ENCODE assay signal across 8 mouse cellular contexts in genomic region chr17:42602829-42603784, GRCm38 (mm10). TPM values are rescaled to one million over a fixed set of nuclear protein-coding genes. Genes with fewer than 3 reads are reported as not detected.
DNase-seq lines count a peak whose midpoint lies in the region; ATAC-seq and TF ChIP-seq lines count a peak whose summit lies in the region.

No protein-coding gene starts in this region.

- no peaks in the 10 kb centered on the region for H3K79me2 ChIP-seq in myocyte (ENCODE audit: control insufficient read depth, insufficient read depth)

- H3K4me1 ChIP-seq in embryonic facial prominence, embryonic 11.5 days (ENCODE audit: control insufficient read depth, insufficient read depth, low read length) = no peaks in the 10 kb centered on the region
- no peaks in the 10 kb centered on the region; the same call in 1 of the 2 replicates for H3K4me1 ChIP-seq in kidney, embryonic 14.5 days (ENCODE audit: control insufficient read depth, insufficient read depth, low read length)
- no peaks in the 10 kb centered on the region for H3K4me1 ChIP-seq in limb, embryonic 12.5 days (replicated peaks)

- no peak overlapping the region for H3K9ac ChIP-seq in embryonic facial prominence, embryonic 11.5 days (replicated peaks; ENCODE audit: low read length)
- H3K9ac ChIP-seq in kidney, embryonic 14.5 days (ENCODE audit: low read depth, low read length) = no peak overlapping the region
- no peak overlapping the region for H3K9ac ChIP-seq in limb, embryonic 12.5 days (replicated peaks)

- H3K27ac ChIP-seq in embryonic facial prominence, embryonic 11.5 days (replicated peaks; ENCODE audit: low read depth, low read length) = no peak overlapping the region
- H3K27ac ChIP-seq in kidney, embryonic 14.5 days (ENCODE audit: low read depth, low read length) = no peak overlapping the region
- no peak overlapping the region for H3K27ac ChIP-seq in limb, embryonic 12.5 days

- H3K9me3 ChIP-seq in embryonic facial prominence, embryonic 11.5 days (replicated peaks; ENCODE audit: control insufficient read depth, low read length) = no peaks in the 10 kb centered on the region
- no peaks in the 10 kb centered on the region for H3K9me3 ChIP-seq in kidney, embryonic 14.5 days (ENCODE audit: control insufficient read depth, low read length)
- H3K9me3 ChIP-seq in limb, embryonic 12.5 days = no peaks in the 10 kb centered on the region

- H3K4me2 ChIP-seq in embryonic facial prominence, embryonic 11.5 days (ENCODE audit: low read depth, low read length) = no peak overlapping the region
- no peak overlapping the region for H3K4me2 ChIP-seq in kidney, embryonic 14.5 days (replicated peaks; ENCODE audit: low read depth, low read length)
- no peak overlapping the region for H3K4me2 ChIP-seq in limb, embryonic 12.5 days
- peak overlapping the region; percentile 39 for H3K4me2 ChIP-seq in myocyte (ENCODE audit: low read depth)

- H3K4me3 ChIP-seq in embryonic facial prominence, embryonic 11.5 days (ENCODE audit: low read depth, low read length) = no peak overlapping the region
- H3K4me3 ChIP-seq in kidney, embryonic 14.5 days (ENCODE audit: low read length) = no peak overlapping the region
- H3K4me3 ChIP-seq in limb, embryonic 12.5 days (replicated peaks) = no peak overlapping the region
- no peak overlapping the region for H3K4me3 ChIP-seq in myocyte

- 26% methylated on average over 15 of the region's 15 CpGs for WGBS in embryonic facial prominence, embryonic 11.5 days
- 28% methylated on average over 15 of the region's 15 CpGs for WGBS in kidney, embryonic 14.5 days
- WGBS in limb, embryonic 12.5 days = 30% methylated on average over 15 of the region's 15 CpGs

- peak; percentile 49 for DNase-seq in 3134 (ENCODE audit: extremely low read depth, insufficient read length, low spot score)
- DNase-seq in adrenal gland, postnatal 14 days = peak; percentile 79
- peak; percentile 89 for DNase-seq in embryonic facial prominence, embryonic 11.5 days (ENCODE audit: low spot score)
- DNase-seq in heart, adult 8-10 months (ENCODE audit: low spot score) = peak; percentile 52
- DNase-seq in testis, postnatal 10 days (ENCODE audit: low spot score) = peak; percentile 84

- no peak overlapping the region for H3ac ChIP-seq in myocyte (ENCODE audit: control insufficient read depth, insufficient read length)

- ATAC-seq in embryonic facial prominence, embryonic 11.5 days (replicated peaks; ENCODE audit: insufficient number of reproducible peaks, low FRiP score, low TSS enrichment, low read depth) = peak; percentile 88
- ATAC-seq in kidney, embryonic 14.5 days (ENCODE audit: low FRiP score, low TSS enrichment) = peak; percentile 90
- peak; percentile 67; the same call in 1 of the 2 replicates for ATAC-seq in limb, embryonic 12.5 days (ENCODE audit: insufficient number of reproducible peaks, insufficient read depth, low FRiP score, low TSS enrichment, low read depth)

- H3K27me3 ChIP-seq in embryonic facial prominence, embryonic 11.5 days (ENCODE audit: control insufficient read depth, insufficient read depth, low read length) = no peaks in the 10 kb centered on the region
- no peaks in the 10 kb centered on the region for H3K27me3 ChIP-seq in kidney, embryonic 14.5 days (ENCODE audit: control insufficient read depth, insufficient read depth, low read length)
- H3K27me3 ChIP-seq in limb, embryonic 12.5 days = no peaks in the 10 kb centered on the region
- H3K27me3 ChIP-seq in myocyte (ENCODE audit: control insufficient read depth, insufficient read depth, insufficient read length) = no peaks in the 10 kb centered on the region

- no peaks in the 10 kb centered on the region for H3K36me3 ChIP-seq in embryonic facial prominence, embryonic 11.5 days (replicated peaks; ENCODE audit: control insufficient read depth, insufficient read depth, low read depth, low read length)
- no peaks in the 10 kb centered on the region for H3K36me3 ChIP-seq in kidney, embryonic 14.5 days (ENCODE audit: control insufficient read depth, insufficient read depth, low read length)
- H3K36me3 ChIP-seq in limb, embryonic 12.5 days = no peaks in the 10 kb centered on the region
- no peaks in the 10 kb centered on the region for H3K36me3 ChIP-seq in myocyte (ENCODE audit: control insufficient read depth, insufficient read depth)

- TF ChIP-seq POLR2A in myocyte (IDR thresholded peaks at IDR 0.05; ENCODE audit: insufficient read length, low read depth) = no peak

TF ChIP-seq in myocyte, 11 proteins besides CTCF, POLR2A, EP300 and RAD21:
- no peak for TF ChIP-seq POLR2AphosphoS2 (IDR thresholded peaks at IDR 0.05; ENCODE audit: insufficient read length, low read depth)
- no peak for TF ChIP-seq SRF (IDR thresholded peaks at IDR 0.05; ENCODE audit: control insufficient read depth, insufficient read length, low read depth)
- no peak for TF ChIP-seq MYOG (IDR thresholded peaks at IDR 0.05; ENCODE audit: control insufficient read depth in 1 of 3, insufficient read depth in 1 of 3, insufficient read length in 2 of 3, low read depth in 2 of 3)
- TF ChIP-seq CEBPB (IDR thresholded peaks at IDR 0.05; ENCODE audit: insufficient read depth, poor library complexity, severe bottlenecking) = no peak
- TF ChIP-seq E2F4 (IDR thresholded peaks at IDR 0.05; ENCODE audit: insufficient read depth) = no peak
- no peak for TF ChIP-seq REST (IDR thresholded peaks at IDR 0.05; ENCODE audit: insufficient read depth, insufficient read length)

RNA-seq across cellular contexts. Expression of gene Opn5, which starts 8.1 kb away (rescaled TPM):
- total RNA-seq in adrenal gland, postnatal 14 days (2021) = not detected in 2 replicates
- 0.11 TPM in 1 of 2 replicates, not detected in the other for polyA plus RNA-seq in embryonic facial prominence, embryonic 11.5 days (2014; fragmentation: Nextera tagmentation; extraction: Ambion mirVana)
- total RNA-seq in heart, adult 8-10 months (2022) = not detected
- polyA plus RNA-seq in kidney, embryonic 14.5 days (2014; fragmentation: Nextera tagmentation; extraction: Ambion mirVana) = 0.33 and 0.37 TPM in 2 replicates
- polyA plus RNA-seq in limb, embryonic 12.5 days (2016; fragmentation: Nextera tagmentation; extraction: Ambion mirVana) = not detected in 2 replicates
- polyA plus RNA-seq in myocyte (2012; fragmentation: generic; extraction: Trizol) = not detected
